Mouse (Mus musculus): ENCODE measurements around the gene Pfn4.
"Not testable (repeated sequence)": the region's sequence is repeated elsewhere in the genome, so short reads cannot be mapped to it uniquely, and the experiment has no call there.

The Pfn4 gene

GRCm38 (mm10) chr12:4793718-4794117, 24.9 kb downstream of the Pfn4 start:
- DNase-seq, result no peak

DNA sequence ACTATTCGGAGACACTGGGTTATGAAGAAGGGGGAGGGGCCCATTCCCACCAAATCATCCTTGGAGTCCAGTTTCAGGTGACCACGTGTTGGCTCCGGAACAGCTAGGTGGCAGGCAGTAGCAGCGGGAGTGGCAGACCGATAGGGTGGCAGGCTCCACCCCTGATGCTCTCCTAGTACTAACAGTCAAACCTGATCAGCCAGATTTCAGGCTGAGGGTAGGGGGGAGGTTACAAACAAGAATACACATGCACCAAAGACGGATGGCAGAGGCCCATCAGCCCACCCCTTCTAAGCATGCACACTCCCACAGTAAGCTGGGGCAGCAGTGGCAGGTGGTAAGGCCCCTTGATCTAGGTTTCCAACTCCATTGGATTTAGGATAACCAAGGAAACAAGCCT, 28.6 kb downstream of the Pfn4 start:
- DNase-seq, result not testable (repeated sequence)

- DNase-seq, result no peak
Measured at GRCm38 (mm10) chr12:4811036-4811435, 42.2 kb downstream of the Pfn4 start.

- no peak for DNase-seq
Measured at GRCm38 (mm10) chr12:4811705-4812104, 42.9 kb downstream of the Pfn4 start.

DNA sequence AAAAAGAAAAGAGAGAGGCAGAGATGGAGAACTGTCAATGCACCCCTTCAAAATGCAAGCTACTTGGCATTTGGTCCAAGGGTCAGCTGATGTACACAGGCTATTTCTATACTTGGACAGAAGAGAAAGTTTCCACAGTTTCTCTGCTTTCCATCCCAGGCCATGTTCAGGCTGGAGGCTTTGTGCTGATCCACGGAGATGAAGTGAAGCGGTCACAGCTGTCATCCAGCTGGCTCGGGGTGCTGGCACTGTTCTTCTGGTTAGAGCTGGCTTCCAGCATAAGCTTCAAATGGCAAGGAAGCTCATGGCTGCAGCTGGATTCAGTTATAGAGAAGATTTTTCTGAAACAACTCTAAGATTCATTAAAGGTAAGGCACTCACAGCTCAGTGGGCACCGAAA, 44.8 kb downstream of the Pfn4 start:
- DNase-seq, result peak; percentile 36 to 81

GRCm38 (mm10) chr12:4816680-4817360, 48.0 kb downstream of the Pfn4 start:
- no peak for DNase-seq

GRCm38 (mm10) chr12:4817361-4818101, 48.7 kb downstream of the Pfn4 start, which contains the start of gene Sf3b6:
Sf3b6 (plus strand) TSS chr12:4817544.
- DNase-seq, result peak; percentile 98 to 99

DNA sequence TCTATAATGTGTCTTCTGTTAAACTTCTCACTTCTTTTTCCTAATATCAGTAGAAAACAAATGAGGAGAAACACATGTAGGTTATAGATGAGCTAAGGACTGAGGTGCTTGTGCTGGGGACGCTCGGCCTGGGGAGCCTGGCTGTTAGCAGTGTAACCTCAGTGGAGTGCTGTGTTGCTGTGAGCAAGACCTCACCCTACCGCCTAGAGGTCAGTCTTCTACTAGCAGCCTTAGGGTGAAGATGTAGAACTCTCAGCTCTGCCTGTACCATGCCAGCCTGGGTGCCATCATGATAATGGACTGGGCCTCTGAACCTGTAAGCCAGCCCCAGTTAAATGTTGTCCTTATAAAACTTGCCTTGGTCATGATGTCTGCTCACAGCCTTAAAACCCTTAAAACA, 58.4 kb downstream of the Pfn4 start:
- DNase-seq, result no peak
